Mouse (Mus musculus): ENCODE data around the gene Art5.
A peak's percentile ranks its signal among the peaks of the same experiment; 100 is the strongest.
"Not testable (repeated sequence)": the region's sequence is repeated elsewhere in the genome, so short reads cannot be mapped to it uniquely, and the experiment has no call there.

DNA sequence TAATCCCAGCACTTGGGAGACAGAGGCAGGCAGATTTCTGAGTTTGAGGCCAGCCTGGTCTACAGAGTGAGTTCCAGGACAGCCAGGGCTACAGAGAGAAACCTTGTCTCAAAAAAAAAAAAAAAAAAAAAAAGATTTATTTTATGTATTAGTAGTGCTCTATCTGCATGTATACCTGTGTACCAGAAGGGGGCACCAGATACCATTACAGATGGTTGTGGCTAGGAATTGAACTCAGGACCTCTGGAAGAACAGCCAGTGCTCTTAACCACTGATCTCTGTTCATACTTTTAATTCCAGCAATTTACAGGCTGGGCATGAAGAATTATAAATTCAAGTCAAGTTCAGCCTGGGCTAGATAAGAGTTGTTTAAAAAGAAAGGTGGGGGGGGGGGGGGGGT lies 60.8 kb downstream of the Art5 start:
- not testable (repeated sequence) for TF ChIP-seq MYB (IDR thresholded peaks at IDR 0.05; ENCODE audit: low read depth, low read length); POLR2A (IDR thresholded peaks at IDR 0.05; ENCODE audit: control insufficient read depth in 1 of 2, insufficient read depth in 1 of 2, low read depth in 1 of 2, low read length in 2 of 2, poor library complexity in 1 of 2); GABPA (IDR thresholded peaks at IDR 0.05; ENCODE audit: low read depth, low read length); ELF1 (IDR thresholded peaks at IDR 0.05; ENCODE audit: low read depth, low read length); ZMIZ1 (IDR thresholded peaks at IDR 0.05; ENCODE audit: low read depth, low read length); E2F4 (IDR thresholded peaks at IDR 0.05; ENCODE audit: borderline replicate concordance, low read depth, low read length); EP300 (IDR thresholded peaks at IDR 0.05; ENCODE audit: low read depth in 1 of 2, low read length in 2 of 2); USF2 (IDR thresholded peaks at IDR 0.05; ENCODE audit: borderline replicate concordance in 1 of 2, insufficient read depth in 1 of 2, low read depth in 1 of 2, low read length in 2 of 2); NELFE (IDR thresholded peaks at IDR 0.05; ENCODE audit: low read depth, low read length); NRF1 (IDR thresholded peaks at IDR 0.05; ENCODE audit: insufficient read depth, low read depth, low read length, poor library complexity, severe bottlenecking)
- TF ChIP-seq CTCF (IDR thresholded peaks at IDR 0.05 in 2 of 3, conservative IDR thresholded peaks at IDR 0.05 in 1 of 3; ENCODE audit: control insufficient read depth in 1 of 3, insufficient read depth in 1 of 3, low read depth in 2 of 3, low read length in 3 of 3, poor library complexity in 1 of 3, severe bottlenecking in 1 of 3), result peak; percentile 7 to 51 (median 36); a peak in 4 of 6 replicates
- TF ChIP-seq ZNF384 (IDR thresholded peaks at IDR 0.05; ENCODE audit: low read depth, low read length), result peak; percentile 41; the same call in 1 of the 2 replicates
- peak; percentile 36 for TF ChIP-seq RAD21 (IDR thresholded peaks at IDR 0.05; ENCODE audit: low read depth, low read length)
